Mouse (Mus musculus) lung, postnatal 0 days (tissue): ENCODE measurements at regions not wholly inside any gene's neighbourhood (a gene's known extent, or its start where the extent isn't known, plus 50 kb on each side); places are given as distances from the start of the nearest gene placed in this dataset.

Source experiments
- CTCF ChIP-seq: IDR thresholded peaks from 2 replicates; pipeline ENCODE4 v1.5.1; 2016; ENCODE audit warnings: antibody characterized with exemption, mild to moderate bottlenecking
- EP300 ChIP-seq: IDR thresholded peaks from 2 replicates; pipeline ENCODE4 v1.6.1; 2016; ENCODE audit warnings: antibody characterized with exemption, mild to moderate bottlenecking, control low read depth

GRCm38 (mm10) chr5:43093647-43094326 lies 139.2 kb upstream of the Cpeb2 start:
- TF ChIP-seq EP300: no peak
- TF ChIP-seq CTCF: no peak
